Mouse (Mus musculus) embryonic facial prominence, embryonic 11.5 days (tissue): ENCODE results near the gene Atp5d. TPM values are rescaled to one million over a fixed set of nuclear protein-coding genes. Genes with fewer than 3 reads are reported as not detected.

Experiments
- polyA plus RNA-seq: library from polyadenylated mRNA; unstranded; fragments of >200 nt; fragmentation: Nextera tagmentation; extraction: Ambion mirVana; gene quantifications from 2 replicates; pipeline ENCODE4 v1.2.1, GENCODE M21; 2014

The Atp5d gene
- polyA plus RNA-seq, 1 experiment from 2014 or later, result 360 TPM

Other genes with a start within 250 kb of the Atp5d start
- gene Cfd, start 247.8 kb upstream of the Atp5d start, polyA plus RNA-seq, result not detected in 2 replicates
- 36.5 and 36.9 TPM in 2 replicates for gene Med16, start 229.7 kb upstream of the Atp5d start, polyA plus RNA-seq
- 4.3 and 11.5 TPM in 2 replicates for gene Gm26602, start 227.8 kb upstream of the Atp5d start, polyA plus RNA-seq
- gene Kiss1r, start 221.7 kb upstream of the Atp5d start, polyA plus RNA-seq, result 0.48 and 0.75 TPM in 2 replicates
- gene R3hdm4, start 217.4 kb upstream of the Atp5d start, polyA plus RNA-seq, result 116 and 122 TPM in 2 replicates
- gene Arid3a, start 211.6 kb upstream of the Atp5d start, polyA plus RNA-seq, result 5.0 and 5.2 TPM in 2 replicates
- 118 and 123 TPM in 2 replicates for gene Wdr18, start 178.5 kb upstream of the Atp5d start, polyA plus RNA-seq
- 0.21 and 0.22 TPM in 2 replicates for gene Grin3b, start 167.9 kb upstream of the Atp5d start, polyA plus RNA-seq
- 13.4 and 13.7 TPM in 2 replicates for gene Tmem259, start 154.3 kb upstream of the Atp5d start, polyA plus RNA-seq
- gene Cnn2, start 150.0 kb upstream of the Atp5d start, polyA plus RNA-seq, result 255 and 271 TPM in 2 replicates
- gene Abca7, start 142.1 kb upstream of the Atp5d start, polyA plus RNA-seq, result 0.98 and 1.3 TPM in 2 replicates
- 5.2 and 6.7 TPM in 2 replicates for gene Arhgap45, start 122.0 kb upstream of the Atp5d start, polyA plus RNA-seq
- 266 and 287 TPM in 2 replicates for gene Polr2e, start 98.8 kb upstream of the Atp5d start, polyA plus RNA-seq
- gene Gpx4, start 91.5 kb upstream of the Atp5d start, polyA plus RNA-seq, result 515 and 565 TPM in 2 replicates
- 5.6 and 6.6 TPM in 2 replicates for gene Sbno2, start 33.1 kb upstream of the Atp5d start, polyA plus RNA-seq
- gene Stk11, start 22.8 kb upstream of the Atp5d start, polyA plus RNA-seq, result 16.6 and 18.5 TPM in 2 replicates
- gene Cbarp, start 2.2 kb downstream of the Atp5d start, polyA plus RNA-seq, result 6.8 and 9.0 TPM in 2 replicates
- gene Midn, start 9.6 kb downstream of the Atp5d start, polyA plus RNA-seq, result 60.3 and 62.1 TPM in 2 replicates
- gene Cirbp, start 27.4 kb downstream of the Atp5d start, polyA plus RNA-seq, result 74.0 and 77.8 TPM in 2 replicates
- 6.0 and 6.8 TPM in 2 replicates for gene 1600002K03Rik, start 34.3 kb downstream of the Atp5d start, polyA plus RNA-seq
- 34.6 and 42.3 TPM in 2 replicates for gene Efna2, start 40.9 kb downstream of the Atp5d start, polyA plus RNA-seq
- gene Mum1, start 87.8 kb downstream of the Atp5d start, polyA plus RNA-seq, result 75.1 and 94.3 TPM in 2 replicates
- gene Ndufs7, start 110.5 kb downstream of the Atp5d start, polyA plus RNA-seq, result 221 and 253 TPM in 2 replicates
- gene Gamt, start 122.4 kb downstream of the Atp5d start, polyA plus RNA-seq, result 21.9 and 22.4 TPM in 2 replicates
- gene Dazap1, start 122.9 kb downstream of the Atp5d start, polyA plus RNA-seq, result 40.9 and 44.7 TPM in 2 replicates
- gene Rps15, start 153.8 kb downstream of the Atp5d start, polyA plus RNA-seq, result 886 and 948 TPM in 2 replicates
- gene Apc2, start 157.3 kb downstream of the Atp5d start, polyA plus RNA-seq, result 11.0 and 15.8 TPM in 2 replicates
- 36.5 and 41.6 TPM in 2 replicates for gene 2310011J03Rik, start 181.9 kb downstream of the Atp5d start, polyA plus RNA-seq
- 1.6 and 2.9 TPM in 2 replicates for gene Pcsk4, start 190.9 kb downstream of the Atp5d start, polyA plus RNA-seq
- gene Reep6, start 191.3 kb downstream of the Atp5d start, polyA plus RNA-seq, result 4.3 and 4.5 TPM in 2 replicates
- gene Adamtsl5, start 209.8 kb downstream of the Atp5d start, polyA plus RNA-seq, result 0.14 and 0.88 TPM in 2 replicates
- gene Plk5, start 217.8 kb downstream of the Atp5d start, polyA plus RNA-seq, result 0.26 and 0.52 TPM in 2 replicates
- gene Mex3d, start 249.0 kb downstream of the Atp5d start, polyA plus RNA-seq, result 10.3 and 12.9 TPM in 2 replicates